Mouse (Mus musculus) megakaryocyte progenitor cell, adult 5-6 weeks (primary cell): ENCODE measurements around the gene Adam11. TPM values are rescaled to one million over a fixed set of nuclear protein-coding genes. Genes with fewer than 3 reads are reported as not detected.

Source experiments
- ATAC-seq: replicated peaks from 2 replicates; pipeline ENCODE4 v1.8.0; 2016; ENCODE audit warnings: mild to moderate bottlenecking, moderate TSS enrichment, inconsistent platforms; ENCODE audit not compliant: poor library complexity
- total RNA-seq, 2 experiments: library from RNA; stranded (forward) in 1 of 2; stranded (reverse) in 1 of 2; fragments of 157-497, 149-512 nt in 1 of 2; fragments of 200-1000 nt in 1 of 2; gene quantifications; 2 replicates each; pipeline versions ENCODE4 v1.2.3 to v1.2.4; 2015 to 2017

Gene Adam11
- total RNA-seq, 2 experiments from 2014 or later, result 2.9 TPM; not detected in 1

DNA sequence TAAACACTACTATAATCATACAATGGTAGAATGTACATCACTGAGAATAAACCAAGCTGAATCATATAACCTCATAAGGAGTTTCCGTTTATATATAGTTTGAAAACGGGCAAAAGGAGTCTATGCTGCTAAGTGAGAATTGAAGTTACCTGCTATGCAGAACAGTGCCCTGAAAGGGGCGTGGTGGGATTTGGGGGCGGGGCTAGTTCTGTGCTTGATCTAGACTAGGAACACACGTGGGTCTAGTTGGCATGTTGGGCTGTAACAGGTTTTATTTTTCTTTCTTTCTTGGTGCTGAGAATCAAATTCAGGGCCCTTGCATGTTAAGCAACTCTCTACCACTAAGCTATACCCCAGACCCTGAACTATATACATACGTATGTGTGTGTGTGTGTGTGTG is 60.0 kb downstream of the Adam11 start:
- ATAC-seq, result no peak

- ATAC-seq, result no peak
These were observed 65.2 kb downstream of the Adam11 start for GRCm38 (mm10) chr11:102826476-102826875.

DNA sequence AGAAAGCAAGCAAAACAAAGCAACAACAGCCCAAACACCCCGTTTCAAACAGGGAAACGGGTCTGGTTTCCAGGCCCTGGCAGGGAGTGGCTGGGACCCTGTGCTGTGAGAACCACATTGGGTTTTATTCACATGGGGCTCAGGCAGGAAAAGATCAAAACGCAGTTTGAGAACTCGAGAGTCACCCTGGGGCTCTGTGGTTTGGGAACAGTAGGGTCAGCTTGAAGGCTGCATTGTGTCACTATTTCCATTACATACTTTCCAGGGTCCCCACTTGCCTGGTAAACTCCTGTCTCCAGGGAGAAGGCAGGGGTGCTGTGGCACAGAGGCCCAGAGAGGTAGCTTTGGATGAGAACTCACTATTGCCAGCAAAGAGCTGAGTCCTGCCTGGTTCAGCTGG is 65.9 kb downstream of the Adam11 start:
- no peak for ATAC-seq

Other genes starting within 250 kb of the Adam11 start
- 18.1 and 24.4 TPM in 2 replicates for gene Gpatch8, start 205.0 kb upstream of the Adam11 start, total RNA-seq (2015)
- 17.4 and 23.5 TPM in 2 replicates for gene Gpatch8, start 205.0 kb upstream of the Adam11 start, total RNA-seq (2017)
- not detected in 2 replicates for gene Gm11627, start 182.0 kb upstream of the Adam11 start, total RNA-seq (2015)
- not detected in 2 replicates for gene Gm11627, start 182.0 kb upstream of the Adam11 start, total RNA-seq (2017)
- not detected in 2 replicates for gene Fzd2, start 157.0 kb upstream of the Adam11 start, total RNA-seq (2015)
- gene Fzd2, start 157.0 kb upstream of the Adam11 start, total RNA-seq (2017), result not detected in 2 replicates
- not detected in 2 replicates for gene Meioc, start 97.7 kb upstream of the Adam11 start, total RNA-seq (2015)
- not detected in 2 replicates for gene Meioc, start 97.7 kb upstream of the Adam11 start, total RNA-seq (2017)
- gene Ccdc43, start 63.7 kb upstream of the Adam11 start, total RNA-seq (2015), result 25.5 and 28.9 TPM in 2 replicates
- 36.1 and 41.9 TPM in 2 replicates for gene Ccdc43, start 63.7 kb upstream of the Adam11 start, total RNA-seq (2017)
- gene Gjc1, start 58.3 kb downstream of the Adam11 start, total RNA-seq (2015), result not detected in 2 replicates
- gene Gjc1, start 58.3 kb downstream of the Adam11 start, total RNA-seq (2017), result not detected in 2 replicates
- not detected in 2 replicates for gene Higd1b, start 74.4 kb downstream of the Adam11 start, total RNA-seq (2015)
- not detected in 2 replicates for gene Higd1b, start 74.4 kb downstream of the Adam11 start, total RNA-seq (2017)
- 117 and 130 TPM in 2 replicates for gene Eftud2, start 119.5 kb downstream of the Adam11 start, total RNA-seq (2015)
- 139 and 151 TPM in 2 replicates for gene Eftud2, start 119.5 kb downstream of the Adam11 start, total RNA-seq (2017)
- gene Ccdc103, start 119.8 kb downstream of the Adam11 start, total RNA-seq (2015), result 0.12 TPM in 1 of 2 replicates, not detected in the other
- gene Ccdc103, start 119.8 kb downstream of the Adam11 start, total RNA-seq (2017), result not detected in 2 replicates
- not detected in 2 replicates for gene Fam187a, start 123.7 kb downstream of the Adam11 start, total RNA-seq (2015)
- gene Fam187a, start 123.7 kb downstream of the Adam11 start, total RNA-seq (2017), result not detected in 2 replicates
- gene Gfap, start 139.5 kb downstream of the Adam11 start, total RNA-seq (2015), result 0.10 TPM in 1 of 2 replicates, not detected in the other
- gene Gfap, start 139.5 kb downstream of the Adam11 start, total RNA-seq (2017), result not detected in 2 replicates
- gene Kif18b, start 163.7 kb downstream of the Adam11 start, total RNA-seq (2015), result 18.8 and 19.0 TPM in 2 replicates
- 18.9 and 20.5 TPM in 2 replicates for gene Kif18b, start 163.7 kb downstream of the Adam11 start, total RNA-seq (2017)
- not detected in 2 replicates for gene C1ql1, start 185.2 kb downstream of the Adam11 start, total RNA-seq (2015)
- not detected in 2 replicates for gene C1ql1, start 185.2 kb downstream of the Adam11 start, total RNA-seq (2017)